Mouse (Mus musculus): ENCODE measurements around the gene Pctp. TPM values are rescaled to one million over a fixed set of nuclear protein-coding genes. Genes with fewer than 3 reads are reported as not detected.
A peak's percentile ranks its signal among the peaks of the same experiment; 100 is the strongest.

The Pctp gene
- polyA plus RNA-seq, 1 experiment from 2014 or later: 5.1 TPM

DNA sequence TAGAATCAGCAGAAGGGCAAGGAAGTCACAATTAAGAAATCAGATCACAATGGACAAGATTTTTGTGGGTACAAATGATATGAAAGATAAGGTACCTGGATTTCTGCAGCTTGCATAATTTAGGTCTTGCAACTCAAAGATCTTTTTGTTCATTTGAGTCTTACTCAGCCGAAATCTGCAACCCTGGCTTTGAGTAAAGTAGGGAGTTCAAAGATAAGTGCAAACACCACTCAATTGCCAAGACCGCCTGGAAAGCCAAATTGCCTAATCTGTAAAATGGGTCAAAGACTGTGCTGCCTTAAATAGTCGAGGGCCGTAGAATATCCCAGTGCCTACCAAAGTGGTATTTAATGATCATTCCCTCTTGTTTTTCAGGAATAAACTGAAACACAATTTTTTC lies 692 bp upstream of the Pctp start:
- Histone ChIP-seq H3K27me3 (0 out of 2 replicates have a peak, but pooled peaks cover 5% of the 10 kb centered on the region), H3K4me1 (peaks cover 9% of the 10 kb centered on the region), H3K9ac (no peak overlapping the region), H3K36me3 (replicated peaks) (no peaks in the 10 kb centered on the region), H3K4me3 (replicated peaks) (no peak overlapping the region), H3K9me3 (no peaks in the 10 kb centered on the region), H3K4me2 (no peak overlapping the region), H3K27ac (no peak overlapping the region)
- 90% methylated on average over 4 of the region's 4 CpGs for WGBS
- ATAC-seq (ENCODE audit: low FRiP score): no peak

DNA sequence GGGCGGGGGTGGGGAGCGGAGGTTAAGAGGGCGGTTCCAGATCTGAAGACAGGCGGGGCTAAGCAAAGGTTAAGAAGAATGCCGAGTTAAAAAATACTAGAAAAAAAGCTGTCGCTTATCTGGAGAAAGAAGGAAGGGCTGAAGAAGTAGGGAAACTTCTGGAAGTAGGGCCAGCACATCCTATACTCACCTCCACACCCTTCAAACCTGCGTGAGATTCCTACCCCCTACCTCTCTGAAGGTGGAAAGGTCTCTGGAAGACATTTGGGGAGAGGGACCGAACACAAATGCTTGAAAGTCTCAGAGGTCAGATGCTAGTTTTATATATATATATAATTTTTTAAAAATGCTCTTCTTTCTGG lies 274 bp upstream of the Pctp start:
- Histone ChIP-seq H3K27ac (no peak overlapping the region), H3K4me2 (peak overlapping the region; percentile 72), H3K9ac (peak overlapping the region; percentile 65), H3K9me3 (no peaks in the 10 kb centered on the region), H3K4me3 (replicated peaks) (peak overlapping the region; percentile 53), H3K27me3 (0 out of 2 replicates have a peak, but pooled peaks cover 5% of the 10 kb centered on the region), H3K36me3 (replicated peaks) (no peaks in the 10 kb centered on the region), H3K4me1 (peaks cover 9% of the 10 kb centered on the region)
- 8% methylated on average over 8 of the region's 8 CpGs for WGBS
- 0 out of 2 replicates have a peak, but pooled peaks have one; percentile 14 for ATAC-seq (ENCODE audit: low FRiP score)

DNA sequence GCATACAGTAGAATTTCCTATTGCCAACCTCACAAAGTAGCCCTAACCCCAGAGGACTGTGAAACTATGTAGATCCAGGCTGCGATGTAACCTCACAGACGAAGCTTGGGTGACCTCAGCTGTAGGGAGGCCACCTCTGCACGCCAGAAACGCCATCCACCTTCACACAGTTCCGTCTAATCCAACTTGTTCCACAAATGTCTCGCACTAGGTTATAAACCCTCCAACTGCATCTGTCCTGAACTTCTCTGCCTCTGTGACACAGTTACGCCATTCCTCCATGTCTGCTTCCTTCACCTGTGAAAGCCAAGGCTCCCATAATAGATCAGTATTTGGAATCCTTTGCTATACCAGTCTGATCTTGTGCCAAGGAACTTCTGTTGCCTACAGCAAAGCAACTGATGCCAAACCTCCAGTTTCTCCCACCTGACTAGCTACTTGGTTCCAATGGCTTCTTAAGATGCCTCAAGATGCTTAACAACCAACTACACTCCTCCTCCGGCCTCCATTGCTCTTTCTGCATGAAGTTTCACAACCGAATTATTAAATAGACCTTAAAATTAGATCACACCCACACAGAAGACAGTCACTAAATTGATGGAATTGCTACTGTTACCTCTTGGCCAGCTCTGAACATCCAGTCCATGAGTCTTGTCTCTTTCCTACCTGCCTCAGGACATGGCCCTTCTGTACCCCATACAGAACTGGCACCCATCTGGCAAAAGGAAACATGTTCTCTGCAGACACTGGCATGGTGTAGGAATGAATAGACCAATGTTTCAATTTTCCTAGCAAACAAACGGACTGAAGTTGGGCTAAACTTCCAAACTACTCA lies 1.1 kb downstream of the Pctp start:
- Histone ChIP-seq H3K4me1 (peaks cover 9% of the 10 kb centered on the region), H3K9me3 (no peaks in the 10 kb centered on the region), H3K27ac (no peak overlapping the region), H3K36me3 (replicated peaks) (no peaks in the 10 kb centered on the region), H3K27me3 (0 out of 2 replicates have a peak, but pooled peaks cover 5% of the 10 kb centered on the region), H3K9ac (no peak overlapping the region), H3K4me3 (replicated peaks) (no peak overlapping the region), H3K4me2 (peak overlapping the region; percentile 72)
- no peak for ATAC-seq (ENCODE audit: low FRiP score)
- WGBS: 89% methylated on average over 10 of the region's 10 CpGs

DNA sequence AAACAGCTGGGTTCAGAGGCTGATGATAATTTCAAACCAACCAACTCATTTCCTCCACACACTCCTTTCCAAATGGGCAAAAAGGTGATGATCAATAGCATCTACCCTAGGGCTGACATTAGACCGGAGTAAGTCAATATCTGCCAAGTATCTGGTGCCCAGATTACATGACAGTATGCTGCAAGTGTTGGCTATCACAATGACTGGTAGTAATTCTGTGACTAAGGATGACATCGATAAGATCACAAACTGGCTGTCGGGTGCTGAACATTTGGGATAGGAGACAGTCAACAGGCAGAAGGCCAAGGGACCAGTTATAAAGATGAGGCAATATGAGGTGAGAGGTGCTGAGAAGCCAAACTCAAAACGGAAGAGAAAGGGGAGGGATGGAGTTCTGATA lies 2.0 kb downstream of the Pctp start:
- Histone ChIP-seq H3K27me3 (0 out of 2 replicates have a peak, but pooled peaks cover 5% of the 10 kb centered on the region), H3K4me1 (peaks cover 9% of the 10 kb centered on the region), H3K4me2 (no peak overlapping the region), H3K36me3 (replicated peaks) (no peaks in the 10 kb centered on the region), H3K9ac (no peak overlapping the region), H3K4me3 (replicated peaks) (no peak overlapping the region), H3K27ac (no peak overlapping the region), H3K9me3 (no peaks in the 10 kb centered on the region)
- WGBS: 88% methylated on average over 4 of the region's 4 CpGs
- ATAC-seq (ENCODE audit: low FRiP score): no peak

DNA sequence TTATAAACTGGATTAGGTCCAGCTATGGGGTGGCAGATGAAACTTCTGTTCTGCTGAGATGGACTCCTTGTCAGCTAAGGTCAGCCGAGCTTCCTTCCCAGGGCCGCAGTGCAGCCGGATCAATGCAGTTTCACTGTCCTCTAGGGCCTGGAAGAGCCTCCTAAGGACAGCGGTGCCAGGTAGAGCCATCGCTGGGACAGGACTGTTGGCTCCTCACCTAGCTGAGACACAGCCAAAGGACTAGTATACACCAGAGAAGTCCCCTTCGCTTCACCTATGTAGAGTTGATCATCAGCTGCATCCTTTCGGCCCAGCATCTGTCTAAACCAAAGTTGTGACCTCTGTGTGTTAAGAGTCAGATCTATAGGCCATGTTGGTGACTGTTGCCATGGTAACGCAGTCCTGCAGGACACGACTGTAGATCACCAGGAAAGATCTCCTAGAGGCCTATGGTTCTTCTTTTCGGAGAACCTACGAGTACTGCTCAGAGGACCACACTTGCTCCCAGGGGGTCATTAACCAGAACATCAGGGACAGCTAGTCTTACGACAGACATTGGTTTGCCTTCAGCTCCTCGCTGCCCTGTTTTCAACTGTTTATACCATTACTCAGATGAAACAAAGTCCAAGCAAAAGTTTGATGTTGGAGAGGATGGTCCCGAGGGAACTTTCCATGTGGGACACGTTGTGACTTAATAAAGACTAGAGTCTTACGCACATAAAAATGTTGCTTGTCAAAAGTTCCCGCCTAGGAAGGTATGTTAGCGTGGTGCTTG lies 3.5 kb downstream of the Pctp start:
- 95% methylated on average over 18 of the region's 18 CpGs for WGBS
- ATAC-seq (ENCODE audit: low FRiP score): no peak
- Histone ChIP-seq H3K4me2 (no peak overlapping the region), H3K9me3 (no peaks in the 10 kb centered on the region), H3K36me3 (replicated peaks) (no peaks in the 10 kb centered on the region), H3K27ac (no peak overlapping the region), H3K4me3 (replicated peaks) (no peak overlapping the region), H3K9ac (no peak overlapping the region), H3K4me1 (peaks cover 9% of the 10 kb centered on the region), H3K27me3 (0 out of 2 replicates have a peak, but pooled peaks cover 5% of the 10 kb centered on the region)

DNA sequence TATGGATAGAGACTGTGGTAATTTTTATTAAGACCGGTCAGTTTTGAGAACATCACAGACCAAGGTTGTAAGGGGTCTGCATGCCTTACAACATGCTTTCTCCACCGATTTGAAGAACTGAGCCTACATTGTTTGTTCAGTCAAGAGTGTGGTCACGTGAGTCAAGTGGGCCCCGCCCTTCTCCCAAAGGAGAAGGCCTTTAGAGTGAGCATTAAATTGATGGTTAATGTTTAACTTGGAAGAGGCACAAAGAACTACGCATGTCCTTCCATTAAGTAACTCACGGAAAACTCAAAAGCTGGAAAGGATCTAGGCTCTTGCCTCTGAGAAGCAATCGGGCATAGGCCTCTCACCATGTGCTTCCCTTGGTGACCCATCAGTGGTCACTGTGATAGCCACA lies 5.8 kb downstream of the Pctp start:
- WGBS: 91% methylated on average over 7 of the region's 7 CpGs
- Histone ChIP-seq H3K9me3 (no peaks in the 10 kb centered on the region), H3K36me3 (replicated peaks) (no peaks in the 10 kb centered on the region), H3K27me3 (0 out of 2 replicates have a peak, but pooled peaks cover 5% of the 10 kb centered on the region), H3K9ac (no peak overlapping the region), H3K4me2 (no peak overlapping the region), H3K4me3 (replicated peaks) (no peak overlapping the region), H3K27ac (no peak overlapping the region), H3K4me1 (peaks cover 1% of the 10 kb centered on the region)
- no peak for ATAC-seq (ENCODE audit: low FRiP score)

DNA sequence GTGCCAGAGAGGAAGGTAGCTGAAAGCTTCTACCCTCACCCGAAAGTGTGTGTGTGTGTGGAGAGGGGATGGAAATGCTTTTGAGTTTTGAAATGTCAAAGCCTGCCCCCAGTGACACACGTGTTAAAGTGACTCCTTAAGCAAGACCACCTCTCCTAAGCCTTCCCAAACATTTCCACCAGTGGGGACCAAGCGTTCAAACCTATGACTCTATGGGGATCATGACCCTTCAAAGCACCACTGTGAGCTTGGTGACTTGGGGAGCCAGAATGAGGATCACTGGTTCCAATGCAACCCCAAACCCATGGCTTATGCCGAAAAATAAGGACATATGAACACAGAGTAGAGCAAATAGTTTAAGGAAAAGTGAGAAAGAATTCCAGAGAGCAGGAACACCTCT lies 6.3 kb downstream of the Pctp start:
- H3K9ac ChIP-seq: no peak overlapping the region
- H3K4me2 ChIP-seq: no peak overlapping the region
- no peak for ATAC-seq (ENCODE audit: low FRiP score)
- WGBS: 85% methylated on average over 4 of the region's 4 CpGs
- no peak overlapping the region for H3K27ac ChIP-seq
- H3K4me1 ChIP-seq: no peaks in the 10 kb centered on the region
- 0 out of 2 replicates have a peak, but pooled peaks cover 5% of the 10 kb centered on the region for H3K27me3 ChIP-seq
- no peaks in the 10 kb centered on the region for H3K9me3 ChIP-seq
- no peaks in the 10 kb centered on the region for H3K36me3 ChIP-seq (replicated peaks)
- H3K4me3 ChIP-seq (replicated peaks): no peak overlapping the region

DNA sequence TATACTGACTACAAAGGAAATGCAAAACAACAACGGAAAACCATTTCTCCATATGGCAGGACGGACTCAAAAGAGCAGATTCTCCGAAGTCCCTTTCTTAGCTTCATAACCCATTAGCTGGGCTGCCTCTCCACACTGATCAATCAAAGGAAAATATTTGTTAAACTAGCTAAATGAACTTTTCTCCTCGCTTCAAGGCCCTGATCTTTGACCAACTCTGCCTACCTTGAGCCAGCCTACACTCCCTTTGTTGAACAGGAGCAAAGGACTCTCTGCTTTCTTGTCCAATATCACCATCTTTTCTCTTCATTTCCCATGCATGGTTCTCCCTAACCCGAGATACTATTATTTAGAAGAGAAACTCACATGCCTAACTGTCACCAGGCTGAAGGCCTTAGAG lies 7.1 kb downstream of the Pctp start:
- Histone ChIP-seq H3K9ac (no peak overlapping the region), H3K4me1 (no peaks in the 10 kb centered on the region), H3K4me2 (no peak overlapping the region), H3K9me3 (no peaks in the 10 kb centered on the region), H3K27me3 (no peaks in the 10 kb centered on the region), H3K4me3 (replicated peaks) (no peak overlapping the region), H3K36me3 (replicated peaks) (no peaks in the 10 kb centered on the region), H3K27ac (no peak overlapping the region)
- 91% methylated on average over 5 of the region's 5 CpGs for WGBS
- ATAC-seq (ENCODE audit: low FRiP score): no peak

DNA sequence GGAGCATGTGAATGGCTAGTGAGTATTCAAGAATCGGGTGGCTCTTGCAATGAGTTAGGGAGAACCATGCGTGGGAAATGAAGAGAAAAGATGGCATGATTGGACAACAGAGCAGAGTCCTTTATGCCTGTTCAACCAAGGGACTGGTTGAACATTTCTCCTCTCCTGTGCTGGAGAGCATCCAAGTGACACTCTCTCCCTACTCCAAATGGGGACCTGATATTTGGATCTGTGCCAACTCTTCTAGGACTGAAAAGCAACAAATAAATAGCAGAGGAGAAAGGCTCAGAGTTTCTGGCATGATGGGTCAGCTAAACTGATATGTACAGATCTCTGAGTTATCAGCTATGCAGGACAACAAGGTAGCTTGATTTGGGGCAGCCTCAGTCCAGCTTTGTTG lies 8.0 kb downstream of the Pctp start:
- H3K9ac ChIP-seq: no peak overlapping the region
- H3K27me3 ChIP-seq: no peaks in the 10 kb centered on the region
- ATAC-seq (ENCODE audit: low FRiP score): no peak
- H3K27ac ChIP-seq: no peak overlapping the region
- H3K9me3 ChIP-seq: no peaks in the 10 kb centered on the region
- no peaks in the 10 kb centered on the region for H3K4me1 ChIP-seq
- H3K4me3 ChIP-seq (replicated peaks): no peak overlapping the region
- H3K36me3 ChIP-seq (replicated peaks): no peaks in the 10 kb centered on the region
- WGBS: 76% methylated on average over 2 of the region's 2 CpGs
- no peak overlapping the region for H3K4me2 ChIP-seq

DNA sequence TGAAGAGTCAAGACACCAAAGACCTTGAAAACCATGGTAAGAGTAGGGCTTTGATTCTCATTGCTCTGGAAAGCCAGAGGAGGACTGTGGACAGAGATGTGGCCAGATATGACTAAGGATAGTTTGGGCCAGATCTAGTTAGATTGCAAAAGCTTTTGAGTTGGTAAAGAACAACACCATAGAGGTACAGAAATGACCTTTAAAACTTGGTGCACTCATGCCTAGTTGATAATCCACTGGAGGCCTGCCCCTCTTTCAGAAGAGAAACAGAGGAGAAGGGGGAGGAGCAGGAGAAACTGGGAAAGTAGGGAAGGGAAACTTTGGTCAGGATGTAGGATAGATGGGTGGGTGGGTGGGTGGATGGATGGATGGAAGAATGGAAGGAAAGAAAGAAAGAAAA lies 11.0 kb downstream of the Pctp start:
- no peak overlapping the region for H3K4me2 ChIP-seq
- no peak for ATAC-seq (ENCODE audit: low FRiP score)

DNA sequence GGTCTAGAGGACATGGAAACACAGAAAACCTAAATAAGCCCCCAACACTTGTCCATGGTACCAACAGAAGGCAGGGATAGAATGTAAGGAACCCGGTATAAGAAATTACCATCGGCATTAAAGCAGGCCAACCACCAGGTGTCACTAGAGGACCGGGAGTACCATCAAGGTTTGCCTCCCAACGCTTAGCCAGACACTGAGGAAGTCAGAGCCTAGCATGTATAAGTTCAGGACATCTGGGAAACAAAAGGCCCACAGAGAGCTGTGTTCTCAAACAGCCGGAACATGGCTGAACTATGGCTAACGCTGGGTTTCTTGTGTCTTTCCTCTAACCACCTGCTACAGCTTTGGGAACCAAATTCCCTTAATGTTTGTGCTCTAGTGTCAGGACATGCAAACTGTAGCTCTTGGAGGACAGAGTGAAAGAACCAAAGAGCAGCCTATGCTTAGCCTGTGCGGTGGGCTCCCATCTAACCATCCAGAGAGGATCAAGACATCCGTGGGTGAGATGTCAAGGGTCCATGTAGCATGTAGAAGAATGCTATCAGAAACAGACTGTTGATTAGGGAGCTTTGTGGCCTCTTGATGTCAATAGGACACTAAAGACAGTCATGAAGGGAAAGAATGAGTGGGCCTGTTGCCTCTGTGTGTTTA lies 13.6 kb downstream of the Pctp start:
- no peak overlapping the region for H3K27ac ChIP-seq
- no peak overlapping the region for H3K9ac ChIP-seq
- 23% methylated on average over 8 of the region's 8 CpGs for WGBS
- H3K4me3 ChIP-seq (replicated peaks): no peak overlapping the region
- no peaks in the 10 kb centered on the region for H3K27me3 ChIP-seq
- H3K36me3 ChIP-seq (replicated peaks): no peaks in the 10 kb centered on the region
- H3K4me1 ChIP-seq: no peaks in the 10 kb centered on the region
- H3K9me3 ChIP-seq: no peaks in the 10 kb centered on the region
- no peak overlapping the region for H3K4me2 ChIP-seq
- peak; percentile 46; the same call in 1 of the 2 replicates for ATAC-seq (ENCODE audit: low FRiP score)

More for the DNA sequence above, 11.0 kb downstream of the Pctp start:
- H3K9ac ChIP-seq: no peak overlapping the region
- H3K36me3 ChIP-seq (replicated peaks): no peaks in the 10 kb centered on the region
- no peaks in the 10 kb centered on the region for H3K9me3 ChIP-seq
- H3K27ac ChIP-seq: no peak overlapping the region
- no peak overlapping the region for H3K4me3 ChIP-seq (replicated peaks)
- no peaks in the 10 kb centered on the region for H3K4me1 ChIP-seq
- no peaks in the 10 kb centered on the region for H3K27me3 ChIP-seq

DNA sequence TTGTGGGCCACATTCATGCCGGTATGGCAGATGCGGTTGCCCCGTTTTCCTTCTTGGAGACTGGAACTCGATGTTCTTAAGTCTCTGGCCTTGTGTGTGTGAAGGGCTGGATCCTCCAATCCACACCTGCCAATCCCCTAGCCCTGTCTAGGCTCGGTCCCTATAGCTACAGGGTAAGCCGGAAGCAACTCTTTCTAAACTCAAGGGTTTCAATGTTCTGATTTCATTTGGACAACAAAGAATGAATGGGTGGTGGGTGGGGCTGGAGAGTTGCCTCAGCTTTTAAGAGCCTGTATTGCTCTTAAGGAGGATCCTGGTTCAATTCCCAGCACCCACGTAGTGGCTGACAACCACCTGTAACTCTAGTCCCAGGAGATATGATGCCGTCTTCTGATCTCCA lies 16.2 kb downstream of the Pctp start:
- Histone ChIP-seq H3K4me3 (replicated peaks) (no peak overlapping the region), H3K4me2 (no peak overlapping the region), H3K9me3 (no peaks in the 10 kb centered on the region), H3K9ac (no peak overlapping the region), H3K27ac (no peak overlapping the region), H3K36me3 (replicated peaks) (no peaks in the 10 kb centered on the region), H3K4me1 (no peaks in the 10 kb centered on the region), H3K27me3 (no peaks in the 10 kb centered on the region)
- ATAC-seq (ENCODE audit: low FRiP score): no peak
- 81% methylated on average over 8 of the region's 8 CpGs for WGBS

All from forebrain, embryonic 12.5 days (tissue).